Mouse (Mus musculus) testis, adult 2 months (tissue): ENCODE data around the gene P3h1.

Experiments used
- CTCF ChIP-seq: fragments of 200-500 bp; IDR thresholded peaks from 2 replicates; pipeline ENCODE4 v1.5.1; 2012; ENCODE audit warnings: low read depth, mild to moderate bottlenecking, inconsistent platforms, low read length, moderate library complexity; ENCODE audit not compliant: control insufficient read depth, insufficient read depth, insufficient replicate concordance
- POLR2A ChIP-seq: fragments of 200-500 bp; IDR thresholded peaks from 2 replicates; pipeline ENCODE4 v1.6.1; 2012; ENCODE audit warnings: low read depth, mild to moderate bottlenecking, inconsistent platforms, low read length, moderate library complexity; ENCODE audit not compliant: control insufficient read depth

DNA sequence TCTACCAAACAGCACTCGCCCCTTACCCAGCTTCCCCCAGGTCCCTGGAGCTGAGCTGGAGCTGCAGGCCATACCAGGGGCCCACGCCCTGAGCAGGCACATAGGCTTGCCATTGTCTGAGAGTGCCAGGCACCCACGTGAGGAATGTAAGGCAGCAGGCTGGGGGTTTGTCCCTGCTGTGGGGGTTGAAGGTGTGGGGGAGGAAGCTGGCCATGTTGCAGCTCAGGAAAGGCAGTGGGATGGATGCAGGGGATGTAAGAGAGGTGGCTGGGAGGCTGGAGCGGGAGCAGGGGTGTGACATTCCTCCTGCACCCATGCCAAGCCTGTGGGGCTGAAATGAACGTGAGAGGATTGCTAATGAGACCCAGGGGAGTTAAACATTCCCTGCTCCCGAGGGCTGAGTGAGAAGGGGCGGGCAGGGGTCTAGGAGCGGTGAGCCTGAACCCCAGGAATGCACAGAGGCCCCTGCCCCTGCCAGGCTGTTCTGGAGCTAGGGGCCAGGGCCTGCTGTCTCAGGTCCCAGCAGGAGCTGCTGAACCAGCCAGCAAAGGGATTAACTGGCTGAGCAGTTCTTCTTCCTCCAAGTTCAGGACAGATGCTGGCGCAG is 21.4 kb downstream of the P3h1 start:
- TF ChIP-seq POLR2A = no peak
- no peak for TF ChIP-seq CTCF
